Mouse (Mus musculus) olfactory bulb, adult 2 months (tissue): ENCODE results near the gene Pdzd2.

ENCODE experiments used
- CTCF ChIP-seq: fragments of 200-500 bp; IDR thresholded peaks from 2 replicates; pipeline ENCODE4 v1.5.1; 2012; ENCODE audit warnings: low read depth, mild to moderate bottlenecking, low read length, moderate library complexity; ENCODE audit not compliant: insufficient read depth
- POLR2A ChIP-seq: fragments of 200-500 bp; IDR thresholded peaks from 2 replicates; pipeline ENCODE4 v1.6.1; 2012; ENCODE audit warnings: mild to moderate bottlenecking, low read depth, low read length, moderate library complexity; ENCODE audit not compliant: insufficient read depth

DNA sequence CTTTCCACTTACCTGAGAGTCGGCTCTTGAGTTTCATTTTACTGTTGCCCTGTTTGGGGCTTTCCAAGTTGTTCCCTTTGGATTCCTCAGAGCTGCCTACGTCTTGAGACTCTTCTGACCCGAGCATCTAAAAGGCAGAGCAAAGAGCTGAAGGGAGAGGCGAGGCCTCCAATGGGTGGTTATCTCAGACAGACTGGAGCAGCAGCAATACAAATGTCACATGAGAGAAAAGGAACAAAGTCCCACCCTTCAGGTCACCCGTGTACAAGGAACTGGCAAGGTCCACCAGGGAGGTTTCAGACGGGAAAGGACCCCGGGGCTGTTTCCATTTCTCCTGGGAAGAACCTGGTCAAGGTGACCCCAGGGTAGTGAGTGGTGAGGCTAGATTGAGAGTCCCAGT is 320.3 kb downstream of the Pdzd2 start:
- TF ChIP-seq POLR2A (no peak), CTCF (no peak)
